Mouse (Mus musculus): ENCODE results near the gene Fam187b.

The Fam187b gene

GRCm38 (mm10) chr7:30958109-30958865 is 15.3 kb upstream of the Fam187b start:
- DNase-seq (ENCODE audit: low spot score in 2 of 2), result no peak

GRCm38 (mm10) chr7:30958866-30959487 is 14.6 kb upstream of the Fam187b start:
- no peak for DNase-seq (ENCODE audit: low spot score in 2 of 2)

- DNase-seq (ENCODE audit: low spot score in 2 of 2), result no peak
These were observed 13.7 kb upstream of the Fam187b start for GRCm38 (mm10) chr7:30959786-30960349.

DNA sequence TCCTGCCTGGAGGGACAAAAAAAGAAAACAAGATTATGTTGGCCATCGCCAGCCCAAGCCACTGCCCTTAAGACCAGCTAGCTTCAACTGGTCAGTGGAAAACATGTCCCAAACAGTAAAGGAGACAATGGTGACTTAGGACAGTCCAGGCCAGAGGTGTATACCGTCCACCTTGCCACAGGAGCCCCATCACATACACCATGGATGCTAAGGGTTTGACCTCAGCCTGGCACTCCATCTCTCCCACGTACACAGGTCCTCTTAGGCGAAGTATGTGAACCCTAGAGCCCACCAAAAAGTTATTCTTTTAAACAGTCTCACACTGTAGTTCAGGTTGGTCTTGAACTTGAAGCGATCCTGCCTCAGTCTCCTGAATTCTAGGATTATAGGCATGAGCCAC is 10.7 kb upstream of the Fam187b start:
- no peak for DNase-seq (ENCODE audit: low spot score in 2 of 2)

GRCm38 (mm10) chr7:30964366-30964765 is 9.2 kb upstream of the Fam187b start:
- DNase-seq (ENCODE audit: low spot score in 2 of 2), result no peak

- no peak for DNase-seq (ENCODE audit: low spot score in 2 of 2)
These were observed 7.9 kb upstream of the Fam187b start for GRCm38 (mm10) chr7:30965677-30966076.

DNA sequence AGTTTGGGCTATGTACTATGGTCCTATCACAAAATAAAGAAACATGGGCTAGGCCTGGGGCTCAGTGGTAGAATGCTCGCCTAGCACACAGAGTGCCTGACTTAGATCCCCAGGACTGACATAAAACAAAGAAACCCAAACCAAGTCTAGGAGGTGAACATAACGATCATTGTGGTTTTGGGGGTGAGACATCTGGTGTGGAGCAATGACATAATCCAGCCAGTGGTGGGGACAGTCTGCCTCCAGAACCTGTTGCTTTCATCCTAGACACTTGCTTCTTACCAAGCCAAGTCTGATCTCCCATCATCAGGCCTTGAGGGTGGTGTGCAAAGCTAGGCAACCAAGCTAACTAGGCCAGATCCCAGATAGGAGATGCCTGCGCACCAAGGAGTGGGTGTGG is 6.9 kb upstream of the Fam187b start:
- DNase-seq (ENCODE audit: low spot score in 2 of 2), result no peak

DNA sequence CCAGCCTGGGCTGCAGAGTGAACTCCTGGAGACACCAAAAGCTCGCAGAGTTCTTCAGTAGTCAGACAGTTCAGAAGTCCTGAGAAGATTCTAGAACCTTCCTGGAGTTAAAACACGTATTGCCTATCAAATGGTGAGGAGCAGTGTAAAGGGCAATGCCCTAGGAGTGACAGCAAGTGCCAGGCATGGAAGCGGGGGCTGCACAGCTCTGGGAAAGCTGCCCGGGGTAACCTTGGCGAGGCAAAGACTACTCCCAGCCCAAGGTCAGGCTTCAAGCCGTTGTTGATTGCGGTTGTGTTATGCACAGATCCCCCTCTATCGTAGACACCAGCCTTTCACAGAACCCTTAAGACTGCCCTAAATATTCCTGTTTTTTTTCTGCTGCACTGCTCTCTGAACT is 5.0 kb upstream of the Fam187b start:
- no peak for DNase-seq (ENCODE audit: low spot score in 2 of 2)

GRCm38 (mm10) chr7:30969174-30969573 is 4.4 kb upstream of the Fam187b start:
- no peak for DNase-seq (ENCODE audit: low spot score in 2 of 2)

DNA sequence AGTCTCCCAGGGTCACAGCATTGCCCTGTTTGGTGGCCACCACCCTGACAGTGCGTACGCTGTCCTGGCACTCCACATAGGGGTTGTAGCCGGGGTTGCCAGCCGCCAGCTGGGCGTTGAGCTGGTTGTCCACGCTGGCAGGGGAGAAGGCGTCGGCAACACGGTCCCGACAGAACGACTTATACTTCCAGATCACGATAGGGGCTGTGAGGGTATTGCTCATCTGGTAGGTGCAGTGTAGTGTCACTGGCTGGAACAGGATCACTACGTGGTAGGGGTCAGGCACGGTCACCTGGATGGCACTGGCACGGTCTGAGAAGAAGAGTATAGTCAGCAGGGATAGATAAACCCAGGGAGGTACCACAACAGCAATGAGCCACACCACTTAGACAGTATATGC is 1.7 kb upstream of the Fam187b start:
- no peak for DNase-seq (ENCODE audit: low spot score in 2 of 2)

DNA sequence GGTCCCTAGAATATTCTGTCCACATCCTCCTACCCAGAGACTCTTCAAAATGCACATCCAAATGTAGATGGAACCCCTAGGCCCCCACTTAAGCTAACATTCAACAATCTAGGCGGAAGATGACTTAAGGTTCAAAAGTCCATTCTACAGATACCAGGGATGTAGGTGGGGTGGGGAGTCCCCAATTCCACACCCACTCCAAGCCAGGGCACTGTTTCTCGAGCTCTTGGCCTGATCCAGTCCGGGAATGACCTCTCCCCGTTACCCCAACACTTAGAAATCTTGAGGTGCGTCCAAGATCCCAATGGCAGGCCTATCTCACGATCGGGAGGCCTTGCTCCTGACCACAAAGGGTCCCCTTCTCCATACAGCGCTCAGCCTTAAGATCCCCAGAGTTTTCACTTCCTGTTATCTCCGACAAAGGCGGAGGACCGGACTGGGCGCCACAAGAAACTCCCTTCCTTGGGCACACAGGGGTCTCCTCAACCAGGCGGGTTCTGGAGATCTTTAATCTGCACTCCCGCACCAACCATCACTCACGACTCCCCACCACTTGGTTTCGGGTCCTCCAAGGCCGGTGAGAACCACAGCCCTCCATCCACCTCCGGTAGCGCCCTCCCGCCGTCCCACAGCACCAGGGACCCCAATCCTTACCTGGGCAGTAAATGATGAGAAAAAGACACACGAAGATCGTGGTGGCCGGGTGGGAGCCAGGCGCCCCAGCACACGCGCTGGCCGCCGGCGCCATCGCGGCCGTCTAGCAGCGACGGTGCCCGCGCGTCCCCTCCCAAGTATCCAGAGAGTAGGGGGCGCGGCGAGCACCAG is 952 bp upstream of the Fam187b start:
- no peak for DNase-seq (ENCODE audit: low spot score in 2 of 2)

DNA sequence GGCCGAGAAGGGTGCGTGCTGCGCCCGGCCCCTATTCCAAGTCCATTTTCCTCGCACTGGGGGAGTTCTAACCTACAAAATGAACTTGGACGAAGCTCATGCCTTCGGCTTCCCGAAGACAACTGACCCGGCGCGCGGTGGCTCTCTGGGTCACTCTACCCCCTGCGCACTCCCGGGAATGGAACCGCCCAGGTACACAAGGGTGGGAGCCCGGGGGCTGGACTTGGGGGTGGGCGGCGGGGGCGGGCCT is 414 bp upstream of the Fam187b start, which contains the start of gene Lsr:
Gene Lsr, minus strand, starts transcription at position 214 of the 250 bp plus-strand sequence.
- no peak for DNase-seq (ENCODE audit: low spot score in 2 of 2)

GRCm38 (mm10) chr7:30981703-30982102 is 8.1 kb downstream of the Fam187b start:
- DNase-seq (ENCODE audit: low spot score in 2 of 2), result no peak

- no peak for DNase-seq (ENCODE audit: low spot score in 2 of 2)
These were observed 11.8 kb downstream of the Fam187b start for GRCm38 (mm10) chr7:30985357-30985756.

DNA sequence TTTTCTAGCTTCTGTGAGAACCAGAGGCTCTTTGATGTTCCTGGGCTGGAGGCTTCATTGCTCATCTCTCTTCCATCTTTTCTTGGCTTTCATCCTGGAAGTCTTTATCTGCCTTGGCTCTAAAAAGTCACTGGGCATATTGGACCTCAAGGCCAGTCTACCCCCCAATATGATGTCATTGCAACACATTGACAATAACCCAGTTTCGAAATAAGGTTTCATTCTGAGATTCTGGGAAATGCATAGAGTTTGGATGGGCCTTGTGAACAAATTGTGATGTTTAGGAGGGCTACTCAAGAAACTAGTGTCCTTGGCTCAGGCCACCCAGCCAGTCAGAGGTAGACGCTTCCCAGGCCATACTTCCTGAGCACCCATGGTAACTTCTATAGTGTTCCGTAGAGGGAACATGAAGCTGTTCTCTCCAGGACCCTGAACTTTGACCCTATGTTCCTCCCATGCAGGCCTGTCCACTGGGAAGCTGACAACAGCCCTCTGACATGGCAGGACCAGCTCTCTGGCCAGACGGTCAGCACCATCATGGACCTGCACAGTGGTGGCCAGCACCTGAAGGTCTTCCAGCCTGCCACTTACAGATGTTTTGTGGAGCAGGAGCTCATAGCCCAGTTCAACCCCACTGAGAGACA is 15.1 kb downstream of the Fam187b start:
- DNase-seq (ENCODE audit: low spot score in 2 of 2), result no peak

DNA sequence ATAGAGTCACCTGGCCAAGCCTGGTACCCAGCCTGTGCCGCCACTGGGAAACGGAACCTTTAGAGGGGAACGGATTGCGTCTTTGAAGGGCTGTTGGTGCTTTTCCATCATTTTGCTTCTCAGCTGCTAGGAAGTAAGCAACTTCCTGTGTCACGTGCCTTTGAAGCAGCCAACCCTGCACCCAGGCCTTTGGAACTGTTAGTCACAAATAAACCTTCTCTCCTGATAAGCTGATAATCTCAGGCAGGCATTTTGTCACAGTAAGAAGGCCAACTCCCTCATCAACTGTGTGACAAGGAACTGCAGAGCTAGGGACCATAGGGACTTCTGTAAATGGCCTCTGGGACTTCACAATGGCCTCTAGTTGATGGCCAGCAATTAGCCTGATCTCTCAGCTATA is 18.6 kb downstream of the Fam187b start:
- DNase-seq (ENCODE audit: low spot score in 2 of 2), result no peak

- no peak for DNase-seq (ENCODE audit: low spot score in 2 of 2)
These were observed 20.4 kb downstream of the Fam187b start for GRCm38 (mm10) chr7:30993986-30994385.

DNA sequence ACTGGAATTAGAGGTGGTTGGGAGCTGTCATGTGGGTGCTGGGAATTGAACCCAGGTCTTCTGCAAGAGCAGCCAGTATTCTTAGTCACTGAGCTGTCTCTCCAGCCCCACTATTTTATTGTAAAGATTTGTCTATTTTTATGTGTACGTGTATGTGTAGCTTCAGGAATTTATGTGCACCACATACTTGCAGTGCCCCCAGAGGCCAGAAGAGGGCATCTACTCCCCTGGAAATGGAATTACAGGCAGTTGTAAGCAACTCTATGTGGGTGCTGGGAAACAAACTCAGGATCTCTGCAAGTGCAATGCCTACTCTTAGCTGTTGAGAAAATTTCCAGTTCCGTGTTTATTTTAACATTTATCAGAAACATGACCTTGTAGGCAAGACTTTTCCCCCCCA is 22.9 kb downstream of the Fam187b start:
- DNase-seq (ENCODE audit: low spot score in 2 of 2), result no peak

DNA sequence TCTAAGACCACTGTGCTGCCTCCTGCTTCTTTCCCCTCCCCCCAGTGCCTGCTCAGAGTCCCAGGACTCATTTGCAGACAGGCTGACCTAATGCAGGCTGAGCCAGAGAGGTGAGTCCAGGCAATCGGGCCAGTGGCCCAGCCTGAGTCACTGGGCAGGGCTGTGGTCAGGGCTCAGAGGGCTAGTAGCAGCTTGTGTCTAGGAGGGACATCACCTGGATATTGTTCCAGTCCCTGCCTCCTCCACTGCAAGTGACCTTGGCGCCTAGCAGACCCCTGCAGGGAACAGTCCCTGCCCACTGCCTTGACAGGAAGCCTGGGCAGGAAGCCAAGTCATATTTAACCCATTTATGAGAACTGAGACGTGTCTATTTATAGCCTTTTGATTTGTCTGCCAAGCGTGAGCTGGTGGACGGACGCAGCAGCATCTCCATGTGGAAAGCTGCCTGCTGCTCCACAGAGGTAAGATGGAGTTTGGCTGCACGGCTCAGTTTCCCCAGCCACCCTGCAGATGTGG is 27.0 kb downstream of the Fam187b start:
- peak; percentile 10 to 27 for DNase-seq (ENCODE audit: low spot score in 2 of 2)

DNA sequence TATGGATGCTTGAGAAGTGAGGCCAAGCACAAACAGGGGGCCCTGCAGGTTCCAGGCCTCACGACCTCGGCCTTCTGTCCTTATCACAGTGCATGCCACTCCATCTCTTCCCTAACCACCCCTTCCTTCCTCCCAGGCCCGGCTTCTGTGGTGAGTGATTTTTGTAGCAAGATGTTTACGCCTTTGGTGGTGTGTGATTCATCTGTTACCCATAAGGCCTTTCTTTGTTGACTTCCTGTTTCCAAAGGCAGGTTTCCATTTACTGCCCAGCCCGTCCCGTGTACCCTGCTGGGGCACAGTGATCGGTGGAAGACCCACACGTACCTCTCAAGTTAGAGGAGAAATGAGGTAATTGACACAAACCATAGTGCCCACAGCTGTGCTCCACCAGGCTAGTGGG is 29.1 kb downstream of the Fam187b start:
- DNase-seq (ENCODE audit: low spot score in 2 of 2), result no peak

DNA sequence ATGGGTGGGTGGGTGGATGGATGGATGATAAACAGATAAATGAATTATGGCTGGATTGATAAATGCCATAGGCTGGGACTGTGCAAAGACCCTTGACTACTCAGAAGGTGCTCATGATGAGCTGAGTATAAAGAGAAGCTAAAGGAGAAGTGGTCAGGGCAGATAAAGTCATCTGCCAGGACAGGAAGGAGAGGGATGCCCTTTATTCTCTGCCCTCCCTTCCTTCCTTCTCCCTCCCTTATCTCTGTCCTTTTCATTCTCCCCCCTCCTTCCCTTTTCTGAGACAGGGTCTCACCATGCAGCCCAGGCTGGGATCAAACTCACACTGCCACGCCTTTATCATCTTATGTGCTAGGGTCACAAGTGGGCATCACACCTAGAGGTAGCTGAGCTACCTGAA is 34.2 kb downstream of the Fam187b start:
- no peak for DNase-seq (ENCODE audit: low spot score in 2 of 2)

DNA sequence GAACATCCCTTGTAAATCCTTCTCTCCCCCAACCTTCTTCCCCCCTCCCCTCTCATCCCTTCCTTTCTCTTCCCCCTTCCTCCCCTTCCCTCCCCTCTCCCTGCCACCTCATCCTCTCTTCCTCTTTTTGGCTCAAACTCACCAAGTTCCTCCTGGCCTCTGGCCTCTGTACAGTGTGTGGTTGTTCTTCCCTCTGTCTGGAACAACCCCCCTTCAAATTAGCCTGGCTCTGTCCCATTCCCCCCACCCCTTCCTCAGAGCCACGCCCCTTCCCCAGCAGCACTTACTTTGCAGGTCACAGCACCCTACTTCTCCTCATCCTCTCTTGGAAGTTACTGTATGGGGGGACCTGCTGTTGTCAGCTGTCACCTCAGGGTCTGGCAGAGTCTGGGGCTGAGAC is 34.6 kb downstream of the Fam187b start:
- DNase-seq (ENCODE audit: low spot score in 2 of 2), result no peak

Measured in frontal cortex, postnatal 14 days (tissue).